Mouse (Mus musculus) gastrocnemius, postnatal 14 days (tissue): Measurements from ENCODE around the gene Lrrc66. TPM values are rescaled to one million over a fixed set of nuclear protein-coding genes. Genes with fewer than 3 reads are reported as not detected.

Experiments used
- DNase-seq: peaks from one replicate; pipeline ENCODE4 v3.0.0; 2021; ENCODE audit warnings: mixed read lengths
- intact Hi-C: fragments of 180-260 bp; cut with DNase I; formaldehyde crosslinking; loops from one replicate; pipeline ENCODE4 v1.15.1; 2025; ENCODE audit warnings: low total_unique reads
- total RNA-seq, 2 experiments: library from RNA; stranded (reverse); gene quantifications; 2 replicates each; pipeline ENCODE4 v1.2.3; 2021

The Lrrc66 gene
- total RNA-seq, 2 experiments from 2014 or later: not detected

DNA sequence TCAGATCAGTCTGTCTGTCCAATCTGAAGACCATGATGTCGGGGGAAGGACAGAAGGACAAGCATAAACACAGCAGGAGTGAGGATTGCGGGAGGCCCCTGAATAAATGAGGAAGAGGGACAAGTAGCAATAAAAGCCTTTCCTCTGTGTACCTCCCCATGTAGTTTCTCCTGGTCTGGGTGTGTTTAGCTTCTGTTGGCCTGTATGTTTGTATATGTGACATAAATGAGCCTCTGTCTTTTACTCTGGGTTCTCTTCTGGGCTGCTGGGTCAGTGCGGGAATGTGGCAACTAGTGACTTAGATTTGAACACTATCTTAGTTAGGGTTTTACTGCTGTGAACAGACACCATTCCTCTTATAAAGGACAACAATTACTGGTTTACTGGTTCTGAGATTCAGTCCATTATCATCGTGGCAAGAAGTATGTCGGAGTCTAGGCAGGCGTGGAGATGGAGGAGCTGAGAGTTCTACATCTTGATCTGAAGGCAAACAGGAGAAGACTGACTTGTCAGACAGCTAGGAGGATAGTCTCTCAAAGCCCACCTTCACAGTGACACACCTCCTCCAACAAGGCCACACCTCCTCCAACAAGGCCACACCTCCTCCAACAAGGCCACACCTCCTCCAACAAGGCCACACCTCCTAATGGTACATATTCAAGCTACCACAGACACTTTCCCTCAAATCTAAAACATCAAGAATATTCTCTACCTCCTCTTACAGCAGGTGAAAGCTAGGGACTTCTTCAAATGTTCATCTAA, 60.8 kb downstream of the Lrrc66 start:
- no peak for DNase-seq
- intact Hi-C loops: no loop called here

GRCm38 (mm10) chr5:73569181-73569580, 63.1 kb downstream of the Lrrc66 start:
- no peak for DNase-seq
- intact Hi-C loops: no loop called here

DNA sequence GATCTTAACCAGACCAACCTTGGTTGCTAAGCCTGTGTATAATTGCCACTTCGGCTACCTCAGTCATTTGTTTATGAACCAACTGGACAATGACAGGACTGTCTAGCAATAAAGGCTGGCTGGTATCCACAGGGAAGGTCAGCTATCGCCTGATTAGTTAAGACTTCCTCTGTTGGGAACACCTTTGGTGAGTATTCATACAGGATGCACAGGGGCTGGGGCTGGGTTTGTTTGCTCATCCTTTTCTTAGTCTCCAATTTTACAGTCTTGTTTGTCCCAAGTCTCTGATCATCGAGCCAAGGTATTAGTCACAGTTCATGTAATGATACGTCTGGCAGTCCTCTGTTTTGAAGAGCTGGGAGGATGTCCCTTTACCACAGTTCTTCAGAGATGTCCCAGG, 65.4 kb downstream of the Lrrc66 start:
- intact Hi-C loops: no loop called here
- no peak for DNase-seq

DNA sequence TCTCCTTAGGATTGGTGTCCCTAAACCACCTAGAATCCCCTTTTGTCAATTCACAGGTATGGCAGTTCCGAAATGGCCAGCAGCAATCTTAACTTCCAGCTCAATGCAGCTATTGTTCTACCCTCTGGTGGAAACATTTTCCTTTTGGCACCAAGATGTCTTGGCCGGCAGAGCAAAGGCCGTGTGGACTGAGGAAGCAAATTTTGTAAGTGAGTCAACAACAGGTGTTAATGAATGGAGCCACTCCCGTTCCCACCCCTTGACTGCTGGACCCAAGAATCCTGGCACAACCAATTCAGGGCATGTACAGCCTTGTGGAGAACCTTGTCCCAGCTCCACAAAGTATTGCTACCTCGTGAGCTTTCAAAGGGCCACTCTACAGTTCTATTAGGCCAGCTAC, 66.2 kb downstream of the Lrrc66 start:
- intact Hi-C loops: no loop called here
- DNase-seq: no peak

DNA sequence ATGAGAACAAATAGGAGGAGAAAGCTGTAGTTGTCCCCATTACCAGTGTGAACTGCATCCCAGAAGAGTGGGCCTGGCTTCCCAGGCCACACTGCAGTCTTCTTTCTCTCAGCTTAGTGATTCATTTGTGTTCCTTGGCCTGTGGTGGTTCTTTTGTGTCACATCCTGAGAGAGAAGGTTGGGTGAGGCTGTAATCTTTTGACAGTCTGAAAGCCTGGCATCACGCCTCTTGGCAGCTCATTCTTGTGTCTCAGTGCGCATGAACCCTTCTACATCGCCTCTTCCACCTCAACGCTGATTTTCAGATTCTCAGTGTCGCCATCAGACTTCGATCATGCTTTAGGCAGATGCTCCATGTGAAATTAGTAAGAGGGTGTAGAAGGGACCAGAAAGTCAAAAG, 68.3 kb downstream of the Lrrc66 start:
- intact Hi-C loops: no loop called here
- no peak for DNase-seq

DNA sequence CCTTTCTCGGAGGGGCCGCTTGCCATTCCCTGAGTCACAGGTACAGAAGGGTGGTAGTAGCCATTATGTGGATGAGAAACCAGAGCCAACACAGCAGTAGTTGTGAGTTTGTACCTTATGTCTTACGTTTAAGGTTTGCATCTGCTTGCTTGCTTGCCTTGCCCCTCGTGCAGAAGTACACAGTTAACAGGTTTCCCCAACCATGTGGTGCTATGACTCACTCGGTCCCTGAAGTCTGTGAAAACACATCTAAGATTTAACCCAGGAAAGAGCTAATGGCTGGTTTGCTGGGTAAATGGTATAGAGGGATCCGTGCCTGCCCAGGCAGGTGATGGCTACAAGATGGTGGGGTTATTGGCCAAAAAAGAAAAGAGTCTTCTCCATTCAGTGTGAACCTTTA, 73.6 kb downstream of the Lrrc66 start:
- intact Hi-C loops: no loop called here
- no peak for DNase-seq

GRCm38 (mm10) chr5:73556733-73557425, 75.4 kb downstream of the Lrrc66 start:
- no peak for DNase-seq
- intact Hi-C loops: no loop called here

Other genes starting within 250 kb of the Lrrc66 start
- not detected for gene Cwh43, start 226.5 kb downstream of the Lrrc66 start, total RNA-seq
- 10 to 100 TPM in 1 of 2 experiments, 1 to 10 TPM in 1; 8.1 to 12.0 TPM for gene Dcun1d4, start 151.5 kb downstream of the Lrrc66 start, total RNA-seq
- 10 to 100 TPM; 93.5 to 99.0 TPM for gene Sgcb, start 15.3 kb upstream of the Lrrc66 start, total RNA-seq
- gene Spata18, start 18.9 kb upstream of the Lrrc66 start, total RNA-seq: under 1 TPM in 1 of 2 experiments, not detected in 1; 0.27 TPM